Mouse (Mus musculus) forebrain, embryonic 14.5 days (tissue): ENCODE measurements around the gene Angptl4. TPM values are rescaled to one million over a fixed set of nuclear protein-coding genes. Genes with fewer than 3 reads are reported as not detected.
"Not testable (repeated sequence)": the region's sequence is repeated elsewhere in the genome, so short reads cannot be mapped to it uniquely, and the experiment has no call there.

ENCODE experiments used
- ATAC-seq: fragments of 200-750 bp; cut with Nextera tagmentation; 2 replicates; pipeline ENCODE4 v1.8.0; 2017; ENCODE audit warnings: mild to moderate bottlenecking, moderate library complexity
- DNase-seq: peaks from one replicate; pipeline ENCODE4 v3.0.0-alpha.2; 2015; ENCODE audit warnings: low spot score
- H3K27ac ChIP-seq: fragments of 300-500 bp; sonication (generic); 2 replicates; pipeline ENCODE4 v1.5.1; 2014; ENCODE audit warnings: low read depth, mild to moderate bottlenecking, control low read depth, low read length, moderate library complexity
- H3K27me3 ChIP-seq: fragments of 300-500 bp; sonication (generic); replicated peaks from 2 replicates; pipeline ENCODE4 v1.6.1; 2014; ENCODE audit warnings: low read length, control low read depth, mixed read lengths; ENCODE audit not compliant: control insufficient read depth, insufficient read depth
- H3K36me3 ChIP-seq: fragments of 300-500 bp; sonication (generic); 2 replicates; pipeline ENCODE4 v1.6.1; 2014; ENCODE audit warnings: low read length, control low read depth; ENCODE audit not compliant: control insufficient read depth, insufficient read depth
- H3K4me1 ChIP-seq: fragments of 300-500 bp; sonication (generic); 2 replicates; pipeline ENCODE4 v1.6.1; 2014; ENCODE audit warnings: antibody characterized with exemption, low read length, control low read depth; ENCODE audit not compliant: control insufficient read depth, insufficient read depth
- H3K4me2 ChIP-seq: fragments of 300-500 bp; sonication (generic); 2 replicates; pipeline ENCODE4 v1.6.1; 2014; ENCODE audit warnings: mild to moderate bottlenecking, control low read depth, low read length
- H3K4me3 ChIP-seq: fragments of 300-500 bp; sonication (generic); 2 replicates; pipeline ENCODE4 v1.5.1; 2014; ENCODE audit warnings: low read depth, low read length, control low read depth
- H3K9ac ChIP-seq: fragments of 300-500 bp; sonication (generic); 2 replicates; pipeline ENCODE4 v1.6.1; 2014; ENCODE audit warnings: mild to moderate bottlenecking, low read length, control low read depth, moderate library complexity
- H3K9me3 ChIP-seq: fragments of 300-500 bp; sonication (generic); replicated peaks from 2 replicates; pipeline ENCODE4 v1.6.1; 2016; ENCODE audit warnings: low read length, control low read depth, mixed read lengths; ENCODE audit not compliant: control insufficient read depth
- WGBS: fragments of 180-500 bp; shearing (Covaris S2); extraction: QIAGEN DNeasy Blood & Tissue Kit; methylation state at CpG from one replicate; pipeline ENCODE4 v1.1.7; 2014; 5-methylcytosine and 5-hydroxymethylcytosine counted together
- polyA plus RNA-seq: library from polyadenylated mRNA; unstranded; fragments of >200 nt; fragmentation: Nextera tagmentation; extraction: Ambion mirVana; gene quantifications from 2 replicates; pipeline ENCODE4 v1.2.1, GENCODE M21; 2014

The Angptl4 gene
- polyA plus RNA-seq, 1 experiment from 2014 or later: 15.2 TPM

DNA sequence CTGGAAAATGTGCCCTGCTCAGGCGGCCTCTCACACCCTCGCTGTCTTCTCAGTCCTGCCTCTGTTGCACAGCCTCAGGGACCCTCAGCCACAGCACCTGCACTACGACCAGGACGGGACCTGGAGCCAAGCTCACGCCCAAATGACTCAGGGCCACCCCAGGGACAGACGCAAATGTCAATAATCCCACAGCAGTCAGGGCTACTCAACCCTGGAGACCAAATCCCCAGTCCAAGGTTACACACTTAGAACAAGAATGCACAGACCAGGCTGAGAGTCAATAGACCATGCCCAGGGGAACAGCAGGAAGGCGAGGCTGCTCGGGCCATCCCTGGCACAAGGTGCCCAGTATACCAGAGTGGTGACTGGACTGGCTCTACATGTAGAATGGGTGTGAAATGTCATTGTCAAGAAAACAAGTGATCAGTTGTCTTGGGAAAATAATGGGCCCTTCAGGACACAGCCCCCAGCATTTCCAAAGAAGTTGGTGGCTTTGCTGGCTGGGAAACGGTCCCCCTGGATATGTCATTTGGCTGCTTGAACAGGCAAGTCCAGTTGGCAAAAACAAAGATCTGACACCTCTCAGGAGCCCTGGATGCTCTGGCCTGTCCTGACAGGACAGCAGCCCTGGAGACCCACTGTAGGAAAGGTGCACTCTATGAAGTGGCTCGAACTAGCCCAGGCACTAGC lies 26.1 kb downstream of the Angptl4 start:
- peaks cover 30% of the 10 kb centered on the region for H3K36me3 ChIP-seq
- H3K27ac ChIP-seq: no peak overlapping the region
- DNase-seq (no peak), ATAC-seq (no peak)
- no peaks in the 10 kb centered on the region for H3K27me3 ChIP-seq
- peaks cover 22% of the 10 kb centered on the region for H3K4me1 ChIP-seq
- H3K9ac ChIP-seq: no peak overlapping the region; the same call in 1 of the 2 replicates
- no peaks in the 10 kb centered on the region for H3K9me3 ChIP-seq
- H3K4me3 ChIP-seq: no peak overlapping the region
- WGBS: 87% methylated on average over 10 of the region's 10 CpGs
- no peak overlapping the region for H3K4me2 ChIP-seq

DNA sequence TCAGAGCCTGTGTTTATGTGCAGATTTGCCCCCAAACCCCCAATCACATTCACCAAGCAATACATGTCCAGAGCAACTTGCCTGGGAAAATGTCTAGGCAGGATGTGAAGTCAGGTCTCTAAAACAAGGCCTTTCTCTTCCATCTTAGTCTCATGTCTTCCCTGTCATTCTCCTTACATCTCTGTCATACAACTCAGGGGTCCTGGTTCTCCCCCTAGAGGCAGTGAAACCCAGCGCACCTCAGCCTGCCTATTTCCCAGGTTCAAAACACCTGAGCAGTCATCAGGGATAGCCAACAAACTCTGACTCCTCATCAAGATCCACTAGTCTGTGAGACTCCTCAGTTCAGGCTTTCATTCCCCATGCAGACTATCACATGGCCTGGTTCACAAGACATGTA lies 27.0 kb downstream of the Angptl4 start:
- H3K4me2 ChIP-seq: no peak overlapping the region
- H3K9me3 ChIP-seq: no peaks in the 10 kb centered on the region
- H3K27me3 ChIP-seq: no peaks in the 10 kb centered on the region
- WGBS: 71% methylated on average over 1 of the region's 1 CpGs
- H3K36me3 ChIP-seq: peaks cover 38% of the 10 kb centered on the region
- H3K9ac ChIP-seq: no peak overlapping the region
- H3K4me1 ChIP-seq: peaks cover 22% of the 10 kb centered on the region
- DNase-seq (no peak), ATAC-seq (no peak)
- no peak overlapping the region for H3K4me3 ChIP-seq
- no peak overlapping the region for H3K27ac ChIP-seq

DNA sequence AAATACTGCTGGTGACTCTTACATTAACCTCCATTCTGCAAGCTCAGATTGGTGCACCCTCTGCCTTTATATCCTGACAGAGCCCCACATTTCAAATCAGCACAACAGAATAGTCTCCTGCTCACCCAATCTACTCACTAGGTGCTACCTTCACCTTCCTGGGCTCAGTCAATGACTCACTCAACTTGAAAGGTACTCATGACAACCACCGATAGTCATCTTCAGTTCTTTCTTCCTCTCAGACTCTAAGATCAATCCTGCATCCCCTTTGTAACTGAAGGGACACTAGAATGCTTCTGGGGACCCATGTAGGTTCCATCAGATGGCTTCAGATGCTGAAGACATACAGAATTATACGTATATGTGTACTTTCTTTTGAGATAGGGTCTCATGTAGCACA lies 29.3 kb downstream of the Angptl4 start:
- ATAC-seq (no peak), DNase-seq (no peak)
- Histone ChIP-seq H3K36me3 (peaks cover 59% of the 10 kb centered on the region), H3K9me3 (no peaks in the 10 kb centered on the region), H3K27me3 (no peaks in the 10 kb centered on the region), H3K4me3 (no peak overlapping the region), H3K4me1 (peaks cover 10% of the 10 kb centered on the region; the same call in 1 of the 2 replicates), H3K9ac (no peak overlapping the region), H3K27ac (no peak overlapping the region), H3K4me2 (no peak overlapping the region)
- WGBS: 98% methylated on average over 2 of the region's 2 CpGs

DNA sequence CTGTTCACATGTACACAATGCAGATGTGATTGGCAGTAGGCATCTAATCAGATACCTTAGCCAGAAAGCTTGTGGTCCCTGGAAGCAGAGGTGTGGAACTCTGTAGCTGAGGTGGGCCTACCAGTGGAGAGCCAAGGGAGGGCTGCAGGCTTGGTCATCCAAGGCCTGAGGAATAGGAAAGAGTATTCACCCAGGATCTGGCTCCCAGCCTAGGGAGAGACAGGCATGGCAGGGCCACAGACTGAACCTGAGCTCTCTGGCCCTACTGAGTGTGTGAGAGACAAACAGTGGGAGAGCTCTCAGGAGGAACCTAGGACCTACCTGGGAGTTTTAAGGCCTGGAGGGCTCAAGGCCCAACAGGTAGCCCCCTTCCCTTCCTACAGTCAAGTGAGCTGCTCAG lies 30.4 kb downstream of the Angptl4 start:
- H3K4me2 ChIP-seq: no peak overlapping the region
- H3K27me3 ChIP-seq: no peaks in the 10 kb centered on the region
- DNase-seq (no peak), ATAC-seq (no peak)
- H3K9ac ChIP-seq: no peak overlapping the region
- H3K36me3 ChIP-seq: peaks cover 62% of the 10 kb centered on the region
- H3K4me3 ChIP-seq: no peak overlapping the region
- H3K4me1 ChIP-seq: peaks cover 4% of the 10 kb centered on the region; the same call in 1 of the 2 replicates
- H3K27ac ChIP-seq: no peak overlapping the region
- no peaks in the 10 kb centered on the region for H3K9me3 ChIP-seq

DNA sequence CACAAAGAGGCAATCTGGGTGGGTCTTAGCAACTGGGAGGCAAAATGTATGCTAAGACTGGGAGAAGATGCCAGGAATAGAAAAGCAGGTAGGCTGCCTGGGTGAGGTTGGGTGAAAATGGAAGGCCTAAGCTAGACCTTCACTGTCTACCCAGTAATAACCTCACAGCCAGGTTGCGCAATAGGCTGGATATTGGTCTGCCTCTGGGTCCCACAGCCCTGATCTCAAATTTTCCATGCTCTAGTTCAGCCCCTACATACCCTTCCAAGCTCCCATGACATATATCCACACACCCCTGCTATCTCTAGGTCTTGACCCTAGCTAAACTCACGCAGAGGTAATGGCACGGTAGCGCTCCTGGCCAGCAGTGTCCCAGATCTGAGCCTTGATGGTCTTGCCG lies 32.2 kb downstream of the Angptl4 start:
- Histone ChIP-seq H3K4me3 (no peak overlapping the region), H3K9me3 (no peaks in the 10 kb centered on the region), H3K9ac (no peak overlapping the region), H3K36me3 (peaks cover 70% of the 10 kb centered on the region), H3K4me1 (peaks cover 2% of the 10 kb centered on the region; the same call in 1 of the 2 replicates), H3K4me2 (no peak overlapping the region), H3K27me3 (no peaks in the 10 kb centered on the region), H3K27ac (no peak overlapping the region)
- no peak for ATAC-seq
- no peak for DNase-seq
- WGBS: 97% methylated on average over 5 of the region's 5 CpGs

DNA sequence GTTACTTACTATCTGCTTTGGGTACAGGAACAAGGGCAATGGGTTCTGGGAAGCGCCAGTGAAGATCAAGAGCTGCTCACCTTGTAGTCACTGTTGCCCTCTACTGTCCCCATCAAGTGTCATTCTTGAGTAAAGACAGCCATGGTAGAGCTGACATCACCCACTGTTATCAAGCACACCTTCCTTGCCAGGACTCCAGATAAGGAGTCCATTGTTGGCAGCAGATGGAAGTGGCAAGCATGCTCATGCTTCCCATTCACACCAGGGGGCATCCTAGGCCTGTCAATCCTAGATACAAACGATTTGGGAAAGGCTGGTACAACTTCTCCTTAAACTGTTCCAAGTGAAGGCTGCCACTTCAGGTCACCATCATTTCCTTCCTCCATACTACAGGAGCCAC lies 35.6 kb downstream of the Angptl4 start:
- no peak overlapping the region for H3K9ac ChIP-seq
- 71% methylated on average over 2 of the region's 2 CpGs for WGBS
- DNase-seq: peak; percentile 34
- H3K4me2 ChIP-seq: no peak overlapping the region
- peaks cover 53% of the 10 kb centered on the region for H3K36me3 ChIP-seq
- H3K27me3 ChIP-seq: no peaks in the 10 kb centered on the region
- no peak overlapping the region for H3K4me3 ChIP-seq
- no peaks in the 10 kb centered on the region for H3K4me1 ChIP-seq
- ATAC-seq: no peak
- no peak overlapping the region for H3K27ac ChIP-seq
- H3K9me3 ChIP-seq: no peaks in the 10 kb centered on the region

DNA sequence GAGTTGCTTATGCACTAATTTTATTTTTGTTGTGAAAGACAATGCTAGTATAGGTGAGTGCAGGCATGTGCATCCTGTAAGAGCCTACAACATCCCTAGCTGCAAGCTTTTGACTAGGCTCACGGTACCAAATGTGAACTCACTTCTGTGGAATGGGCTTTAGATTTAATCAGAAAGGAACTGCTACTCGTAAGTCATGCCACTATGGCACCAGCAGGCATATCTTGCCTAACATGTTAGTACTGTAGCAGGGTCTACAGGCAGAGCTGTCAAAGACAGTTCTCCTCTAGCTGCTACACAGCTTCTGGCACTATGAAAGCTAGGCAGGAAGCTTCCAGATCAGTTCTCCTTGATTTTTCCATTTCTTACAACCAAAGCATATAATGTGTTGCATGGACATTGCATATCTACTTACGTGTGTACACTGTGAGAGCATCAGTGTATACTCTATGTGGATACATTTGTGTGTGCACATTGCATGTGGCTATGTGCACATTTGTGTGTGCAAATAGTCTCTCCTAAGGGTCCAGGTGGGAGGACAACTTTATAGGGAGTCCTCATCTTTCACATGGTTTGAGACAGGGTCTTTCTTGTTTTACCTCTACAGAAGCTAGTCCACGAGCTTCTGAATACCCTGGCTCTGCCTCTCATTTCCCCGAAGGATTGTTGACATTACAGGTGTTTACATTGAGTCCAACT lies 36.8 kb downstream of the Angptl4 start:
- Histone ChIP-seq H3K4me3 (no peak overlapping the region), H3K36me3 (peaks cover 42% of the 10 kb centered on the region), H3K9me3 (no peaks in the 10 kb centered on the region), H3K4me1 (no peaks in the 10 kb centered on the region), H3K4me2 (no peak overlapping the region), H3K9ac (no peak overlapping the region), H3K27ac (no peak overlapping the region), H3K27me3 (no peaks in the 10 kb centered on the region)
- no peak for ATAC-seq
- WGBS: 91% methylated on average over 5 of the region's 5 CpGs
- DNase-seq: no peak

DNA sequence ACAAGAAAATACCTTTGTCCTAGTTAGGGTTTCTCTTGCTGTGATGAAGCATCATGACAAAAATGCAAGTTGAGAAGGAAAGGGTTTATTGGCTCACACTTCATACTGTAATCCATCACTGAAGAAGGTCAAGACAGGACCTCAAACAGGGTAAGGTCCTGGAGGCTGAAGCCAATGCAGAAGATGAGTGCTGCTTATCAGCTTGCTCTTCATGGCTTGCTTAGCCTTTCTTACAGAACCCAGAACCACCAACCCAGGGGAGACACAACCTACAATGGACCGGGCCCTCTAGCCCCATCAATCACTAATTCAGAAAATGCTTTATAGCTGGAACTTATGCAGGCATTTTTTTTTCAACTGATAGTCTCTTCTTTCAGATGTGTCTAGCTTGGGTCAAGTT lies 39.2 kb downstream of the Angptl4 start:
- Histone ChIP-seq H3K4me1 (no peaks in the 10 kb centered on the region), H3K27ac (no peak overlapping the region), H3K27me3 (no peaks in the 10 kb centered on the region), H3K9ac (no peak overlapping the region), H3K4me2 (no peak overlapping the region), H3K36me3 (peaks cover 20% of the 10 kb centered on the region), H3K4me3 (no peak overlapping the region), H3K9me3 (no peaks in the 10 kb centered on the region)
- WGBS: 89% methylated on average over 1 of the region's 1 CpGs
- ATAC-seq (no peak), DNase-seq (no peak)

DNA sequence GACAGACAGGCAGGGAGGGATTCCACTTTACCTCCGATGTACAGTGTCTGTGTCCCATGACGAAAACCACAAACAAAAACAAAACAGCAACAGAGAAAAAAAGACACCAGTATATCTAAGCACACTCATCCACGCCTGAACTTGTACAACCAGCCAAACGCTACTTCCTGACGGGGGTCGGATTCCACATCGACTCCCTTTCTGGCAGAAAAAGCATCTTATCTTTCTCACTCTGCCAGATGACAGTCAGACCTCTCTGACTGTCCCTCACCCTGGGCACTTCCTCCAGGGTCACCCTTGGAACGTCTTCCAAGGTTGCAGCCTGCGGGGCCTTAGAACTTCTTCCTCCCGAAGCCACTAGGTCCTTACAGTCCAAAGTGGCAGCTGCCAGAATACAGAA lies 48.1 kb downstream of the Angptl4 start:
- not testable (repeated sequence) for DNase-seq, H3K9me3 ChIP-seq, H3K4me1 ChIP-seq, H3K27ac ChIP-seq, H3K4me2 ChIP-seq, ATAC-seq, H3K4me3 ChIP-seq, H3K9ac ChIP-seq, H3K36me3 ChIP-seq, H3K27me3 ChIP-seq
- 89% methylated on average over 10 of the region's 10 CpGs for WGBS
